Mouse (Mus musculus) liver, embryonic 15.5 days (tissue): ENCODE results near the gene Zfyve28. TPM values are rescaled to one million over a fixed set of nuclear protein-coding genes. Genes with fewer than 3 reads are reported as not detected.

ENCODE experiments used
- ATAC-seq: fragments of 200-750 bp; cut with Nextera tagmentation; 2 replicates; pipeline ENCODE4 v1.8.0; 2017; ENCODE audit warnings: moderate number of reproducible peaks, mild to moderate bottlenecking, moderate library complexity; ENCODE audit not compliant: insufficient read depth
- H3K27ac ChIP-seq: fragments of 300-500 bp; sonication (generic); replicated peaks from 2 replicates; pipeline ENCODE4 v1.5.1; 2015; ENCODE audit warnings: mild to moderate bottlenecking, inconsistent platforms
- H3K27me3 ChIP-seq: fragments of 300-500 bp; sonication (generic); 2 replicates; pipeline ENCODE4 v1.6.1; 2015; ENCODE audit warnings: mild to moderate bottlenecking, inconsistent platforms
- H3K36me3 ChIP-seq: fragments of 300-500 bp; sonication (generic); replicated peaks from 2 replicates; pipeline ENCODE4 v1.6.1; 2015; ENCODE audit warnings: moderate library complexity, mild to moderate bottlenecking, inconsistent platforms
- H3K4me1 ChIP-seq: fragments of 300-500 bp; sonication (generic); replicated peaks from 2 replicates; pipeline ENCODE4 v1.6.1; 2015; ENCODE audit warnings: inconsistent platforms
- H3K4me2 ChIP-seq: fragments of 300-500 bp; sonication (generic); 2 replicates; pipeline ENCODE4 v1.6.1; 2015; ENCODE audit warnings: moderate library complexity, mild to moderate bottlenecking, inconsistent platforms
- H3K4me3 ChIP-seq: fragments of 300-500 bp; sonication (generic); replicated peaks from 2 replicates; pipeline ENCODE4 v1.5.1; 2015; ENCODE audit warnings: mild to moderate bottlenecking, inconsistent platforms
- H3K9ac ChIP-seq: fragments of 300-500 bp; sonication (generic); 2 replicates; pipeline ENCODE4 v1.6.1; 2015; ENCODE audit warnings: moderate library complexity, mild to moderate bottlenecking, inconsistent platforms
- H3K9me3 ChIP-seq: fragments of 300-500 bp; sonication (generic); replicated peaks from 2 replicates; pipeline ENCODE4 v1.6.1; 2016; ENCODE audit warnings: inconsistent platforms
- WGBS: fragments of 180-500 bp; shearing (Covaris S2); methylation state at CpG from one replicate; pipeline ENCODE4 v1.1.7; 2015; ENCODE audit warnings: mixed read lengths; ENCODE audit not compliant: insufficient replicate concordance; 5-methylcytosine and 5-hydroxymethylcytosine counted together
- polyA plus RNA-seq: library from polyadenylated mRNA; unstranded; fragments of >200 nt; fragmentation: Nextera tagmentation; extraction: Ambion mirVana; gene quantifications from 2 replicates; pipeline ENCODE4 v1.2.1, GENCODE M21; 2015

Zfyve28 gene
- polyA plus RNA-seq, 1 experiment from 2014 or later, result 0.07 TPM

- 2% methylated on average over 11 of the region's 11 CpGs for WGBS
- peak overlapping the region; percentile 67 for H3K4me2 ChIP-seq
- H3K4me3 ChIP-seq, result 0 out of 2 replicates have a peak overlapping the region, but pooled peaks have one; percentile 48
- ATAC-seq, result no peak
- H3K27me3 ChIP-seq, result peaks cover 84% of the 10 kb centered on the region
- H3K27ac ChIP-seq, result no peak overlapping the region
- H3K9me3 ChIP-seq, result no peaks in the 10 kb centered on the region
- no peaks in the 10 kb centered on the region for H3K36me3 ChIP-seq
- H3K4me1 ChIP-seq, result peaks cover 18% of the 10 kb centered on the region
- H3K9ac ChIP-seq, result no peak overlapping the region
These were observed 1.7 kb downstream of the Zfyve28 start for GRCm38 (mm10) chr5:34286516-34286915.

- peaks cover 18% of the 10 kb centered on the region for H3K4me1 ChIP-seq
- peaks cover 72% of the 10 kb centered on the region for H3K27me3 ChIP-seq
- no peak overlapping the region for H3K9ac ChIP-seq
- no peaks in the 10 kb centered on the region for H3K36me3 ChIP-seq
- no peaks in the 10 kb centered on the region for H3K9me3 ChIP-seq
- 59% methylated on average over 2 of the region's 2 CpGs for WGBS
- ATAC-seq, result no peak
- no peak overlapping the region for H3K4me3 ChIP-seq
- H3K27ac ChIP-seq, result no peak overlapping the region
- H3K4me2 ChIP-seq, result no peak overlapping the region
These were observed 3.0 kb downstream of the Zfyve28 start for GRCm38 (mm10) chr5:34285285-34285684.

GRCm38 (mm10) chr5:34284156-34284750 is 4.0 kb downstream of the Zfyve28 start:
- no peaks in the 10 kb centered on the region for H3K36me3 ChIP-seq
- peaks cover 61% of the 10 kb centered on the region for H3K27me3 ChIP-seq
- H3K4me3 ChIP-seq, result no peak overlapping the region
- no peak overlapping the region for H3K4me2 ChIP-seq
- H3K27ac ChIP-seq, result no peak overlapping the region
- no peak for ATAC-seq
- peaks cover 18% of the 10 kb centered on the region for H3K4me1 ChIP-seq
- 28% methylated on average over 3 of the region's 3 CpGs for WGBS
- H3K9me3 ChIP-seq, result no peaks in the 10 kb centered on the region
- H3K9ac ChIP-seq, result no peak overlapping the region

GRCm38 (mm10) chr5:34283355-34283754 is 4.9 kb downstream of the Zfyve28 start:
- Histone ChIP-seq H3K9me3 (no peaks in the 10 kb centered on the region), H3K27me3 (peaks cover 55% of the 10 kb centered on the region), H3K36me3 (no peaks in the 10 kb centered on the region), H3K27ac (no peak overlapping the region), H3K9ac (no peak overlapping the region), H3K4me2 (no peak overlapping the region), H3K4me3 (no peak overlapping the region), H3K4me1 (peaks cover 15% of the 10 kb centered on the region)
- 58% methylated on average over 5 of the region's 5 CpGs for WGBS
- no peak for ATAC-seq

GRCm38 (mm10) chr5:34280976-34281375 is 7.3 kb downstream of the Zfyve28 start:
- ATAC-seq, result no peak
- no peak overlapping the region for H3K9ac ChIP-seq
- 47% methylated on average over 7 of the region's 7 CpGs for WGBS

GRCm38 (mm10) chr5:34279214-34279613 is 9.0 kb downstream of the Zfyve28 start:
- H3K9ac ChIP-seq, result no peak overlapping the region
- H3K27me3 ChIP-seq, result peaks cover 15% of the 10 kb centered on the region
- no peak for ATAC-seq
- H3K4me2 ChIP-seq, result no peak overlapping the region
- H3K36me3 ChIP-seq, result no peaks in the 10 kb centered on the region
- H3K4me1 ChIP-seq, result no peaks in the 10 kb centered on the region
- no peak overlapping the region for H3K27ac ChIP-seq
- 74% methylated on average over 9 of the region's 9 CpGs for WGBS
- no peak overlapping the region for H3K4me3 ChIP-seq
- no peaks in the 10 kb centered on the region for H3K9me3 ChIP-seq

More at GRCm38 (mm10) chr5:34280976-34281375, 7.3 kb downstream of the Zfyve28 start:
- no peaks in the 10 kb centered on the region for H3K4me1 ChIP-seq
- no peak overlapping the region for H3K4me2 ChIP-seq
- H3K9me3 ChIP-seq, result no peaks in the 10 kb centered on the region
- H3K27me3 ChIP-seq, result peaks cover 31% of the 10 kb centered on the region
- H3K36me3 ChIP-seq, result no peaks in the 10 kb centered on the region
- no peak overlapping the region for H3K4me3 ChIP-seq
- H3K27ac ChIP-seq, result no peak overlapping the region

GRCm38 (mm10) chr5:34278058-34278457 is 10.2 kb downstream of the Zfyve28 start:
- no peaks in the 10 kb centered on the region for H3K4me1 ChIP-seq
- no peak overlapping the region for H3K27ac ChIP-seq
- no peak overlapping the region for H3K4me2 ChIP-seq
- H3K27me3 ChIP-seq, result peaks cover 9% of the 10 kb centered on the region
- H3K9ac ChIP-seq, result no peak overlapping the region
- no peak overlapping the region for H3K4me3 ChIP-seq
- H3K9me3 ChIP-seq, result no peaks in the 10 kb centered on the region
- H3K36me3 ChIP-seq, result no peaks in the 10 kb centered on the region
- 35% methylated on average over 4 of the region's 4 CpGs for WGBS
- no peak for ATAC-seq

GRCm38 (mm10) chr5:34276746-34277145 is 11.5 kb downstream of the Zfyve28 start:
- H3K27ac ChIP-seq, result no peak overlapping the region
- H3K9ac ChIP-seq, result no peak overlapping the region
- 58% methylated on average over 6 of the region's 6 CpGs for WGBS
- no peaks in the 10 kb centered on the region for H3K9me3 ChIP-seq
- H3K4me3 ChIP-seq, result no peak overlapping the region
- H3K4me2 ChIP-seq, result no peak overlapping the region
- no peaks in the 10 kb centered on the region for H3K4me1 ChIP-seq
- no peak for ATAC-seq
- H3K27me3 ChIP-seq, result 0 out of 2 replicates have a peak, but pooled peaks cover 2% of the 10 kb centered on the region
- no peaks in the 10 kb centered on the region for H3K36me3 ChIP-seq

GRCm38 (mm10) chr5:34276191-34276590 is 12.1 kb downstream of the Zfyve28 start:
- Histone ChIP-seq H3K27ac (no peak overlapping the region), H3K27me3 (0 out of 2 replicates have a peak, but pooled peaks cover 2% of the 10 kb centered on the region), H3K4me2 (no peak overlapping the region), H3K9ac (no peak overlapping the region), H3K4me1 (no peaks in the 10 kb centered on the region), H3K36me3 (no peaks in the 10 kb centered on the region), H3K4me3 (no peak overlapping the region), H3K9me3 (no peaks in the 10 kb centered on the region)
- ATAC-seq, result no peak
- 60% methylated on average over 7 of the region's 7 CpGs for WGBS

- H3K4me1 ChIP-seq, result peaks cover 9% of the 10 kb centered on the region
- no peaks in the 10 kb centered on the region for H3K9me3 ChIP-seq
- 62% methylated on average over 10 of the region's 10 CpGs for WGBS
- no peak overlapping the region for H3K4me3 ChIP-seq
- H3K36me3 ChIP-seq, result no peaks in the 10 kb centered on the region
- no peak for ATAC-seq
- H3K27me3 ChIP-seq, result 0 out of 2 replicates have a peak, but pooled peaks cover 2% of the 10 kb centered on the region
- H3K27ac ChIP-seq, result no peak overlapping the region
- H3K9ac ChIP-seq, result no peak overlapping the region
- H3K4me2 ChIP-seq, result no peak overlapping the region
These were observed 13.5 kb downstream of the Zfyve28 start for GRCm38 (mm10) chr5:34274676-34275293.

- Histone ChIP-seq H3K36me3 (no peaks in the 10 kb centered on the region), H3K27me3 (0 out of 2 replicates have a peak, but pooled peaks cover 2% of the 10 kb centered on the region), H3K4me1 (peaks cover 13% of the 10 kb centered on the region), H3K9me3 (no peaks in the 10 kb centered on the region), H3K27ac (no peak overlapping the region), H3K4me3 (no peak overlapping the region), H3K4me2 (no peak overlapping the region), H3K9ac (no peak overlapping the region)
- WGBS, result 73% methylated on average over 3 of the region's 3 CpGs
- ATAC-seq, result no peak
These were observed 14.0 kb downstream of the Zfyve28 start for GRCm38 (mm10) chr5:34274268-34274667.
